Mouse (Mus musculus): Measurements from ENCODE around the gene Cotl1. TPM values are rescaled to one million over a fixed set of nuclear protein-coding genes. Genes with fewer than 3 reads are reported as not detected.
A peak's percentile ranks its signal among the peaks of the same experiment; 100 is the strongest.

Gene Cotl1
- polyA plus RNA-seq, 1 experiment = 606 TPM

DNA sequence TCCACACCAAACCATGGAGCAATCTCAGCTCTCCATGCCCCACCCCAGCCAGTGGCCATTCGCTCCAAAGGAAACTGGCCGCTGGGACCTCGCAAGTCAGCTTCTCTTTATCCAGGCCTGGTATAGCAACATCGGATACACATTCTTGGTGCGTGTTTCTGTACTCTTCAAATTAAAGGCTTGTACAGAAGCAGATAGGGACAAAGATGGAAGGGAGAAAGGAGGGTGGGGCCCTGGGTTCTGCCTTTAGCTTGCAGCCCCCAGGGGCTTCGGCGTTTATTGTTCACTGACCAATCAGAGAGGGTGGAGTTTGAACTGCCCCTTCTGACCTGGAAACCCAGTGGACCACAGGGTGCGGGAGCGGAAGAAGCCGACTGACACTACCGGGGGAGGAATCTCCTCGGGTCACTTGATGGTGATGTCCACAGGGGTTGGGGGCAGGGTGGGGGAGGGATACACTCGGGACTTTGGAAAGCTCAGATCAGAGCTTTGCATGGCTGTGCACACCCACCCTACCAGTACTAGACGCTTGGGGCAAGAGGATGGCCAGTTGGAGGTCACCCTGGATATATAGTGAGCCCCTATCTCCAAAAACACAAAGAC is 824 bp downstream of the Cotl1 start:
- H3K36me3 ChIP-seq (ENCODE audit: control insufficient read depth, insufficient read depth, low read length) = peaks cover 3% of the 10 kb centered on the region; the same call in 1 of the 2 replicates
- H3K4me3 ChIP-seq (ENCODE audit: extremely low read depth, insufficient read depth, insufficient read length) = peak overlapping the region; percentile 95
- WGBS = 16% methylated on average over 14 of the region's 14 CpGs
- no peaks in the 10 kb centered on the region for H3K27me3 ChIP-seq (ENCODE audit: control insufficient read depth, insufficient read depth, low read length)
- H3K27ac ChIP-seq (ENCODE audit: insufficient read depth, low read length) = peak overlapping the region; percentile 89
- peaks cover 19% of the 10 kb centered on the region; the same call in 1 of the 2 replicates for H3K4me1 ChIP-seq (ENCODE audit: control insufficient read depth, insufficient read depth, insufficient read length)
- no peak for DNase-seq (ENCODE audit: low read depth in 1 of 2, low spot score in 2 of 2)
- TF ChIP-seq CTCF (IDR thresholded peaks at IDR 0.05; ENCODE audit: extremely low read depth, insufficient read depth, insufficient read length, insufficient replicate concordance) (no peak), POLR2A (IDR thresholded peaks at IDR 0.05; ENCODE audit: low read depth, low read length) (no peak)

DNA sequence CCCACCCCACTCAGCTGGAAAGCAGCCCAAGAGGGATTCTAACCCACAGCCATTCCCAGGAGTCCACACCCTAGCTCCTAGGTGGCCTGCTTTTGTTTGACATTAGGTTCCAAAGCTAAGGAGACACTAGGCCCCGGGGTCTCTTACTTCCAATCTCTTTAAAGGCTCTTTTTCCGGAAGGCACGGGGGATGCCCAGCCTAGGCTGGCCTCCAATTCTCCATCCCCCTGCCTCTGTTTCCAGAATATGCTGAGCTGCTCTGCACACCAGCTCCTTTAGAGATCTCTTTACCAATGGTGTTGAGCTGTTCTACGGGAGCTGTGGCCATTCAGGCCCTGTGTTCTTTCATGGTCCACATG is 1.4 kb downstream of the Cotl1 start:
- peak overlapping the region; percentile 89 for H3K27ac ChIP-seq (ENCODE audit: insufficient read depth, low read length)
- DNase-seq (ENCODE audit: low read depth in 1 of 2, low spot score in 2 of 2) = no peak
- peaks cover 3% of the 10 kb centered on the region; the same call in 1 of the 2 replicates for H3K36me3 ChIP-seq (ENCODE audit: control insufficient read depth, insufficient read depth, low read length)
- H3K4me3 ChIP-seq (ENCODE audit: extremely low read depth, insufficient read depth, insufficient read length) = peak overlapping the region; percentile 95
- H3K4me1 ChIP-seq (ENCODE audit: control insufficient read depth, insufficient read depth, insufficient read length) = peaks cover 21% of the 10 kb centered on the region; the same call in 1 of the 2 replicates
- 54% methylated on average over 4 of the region's 4 CpGs for WGBS
- no peaks in the 10 kb centered on the region for H3K27me3 ChIP-seq (ENCODE audit: control insufficient read depth, insufficient read depth, low read length)
- no peak for TF ChIP-seq POLR2A (IDR thresholded peaks at IDR 0.05; ENCODE audit: low read depth, low read length)
- TF ChIP-seq CTCF (IDR thresholded peaks at IDR 0.05; ENCODE audit: extremely low read depth, insufficient read depth, insufficient read length, insufficient replicate concordance) = no peak

DNA sequence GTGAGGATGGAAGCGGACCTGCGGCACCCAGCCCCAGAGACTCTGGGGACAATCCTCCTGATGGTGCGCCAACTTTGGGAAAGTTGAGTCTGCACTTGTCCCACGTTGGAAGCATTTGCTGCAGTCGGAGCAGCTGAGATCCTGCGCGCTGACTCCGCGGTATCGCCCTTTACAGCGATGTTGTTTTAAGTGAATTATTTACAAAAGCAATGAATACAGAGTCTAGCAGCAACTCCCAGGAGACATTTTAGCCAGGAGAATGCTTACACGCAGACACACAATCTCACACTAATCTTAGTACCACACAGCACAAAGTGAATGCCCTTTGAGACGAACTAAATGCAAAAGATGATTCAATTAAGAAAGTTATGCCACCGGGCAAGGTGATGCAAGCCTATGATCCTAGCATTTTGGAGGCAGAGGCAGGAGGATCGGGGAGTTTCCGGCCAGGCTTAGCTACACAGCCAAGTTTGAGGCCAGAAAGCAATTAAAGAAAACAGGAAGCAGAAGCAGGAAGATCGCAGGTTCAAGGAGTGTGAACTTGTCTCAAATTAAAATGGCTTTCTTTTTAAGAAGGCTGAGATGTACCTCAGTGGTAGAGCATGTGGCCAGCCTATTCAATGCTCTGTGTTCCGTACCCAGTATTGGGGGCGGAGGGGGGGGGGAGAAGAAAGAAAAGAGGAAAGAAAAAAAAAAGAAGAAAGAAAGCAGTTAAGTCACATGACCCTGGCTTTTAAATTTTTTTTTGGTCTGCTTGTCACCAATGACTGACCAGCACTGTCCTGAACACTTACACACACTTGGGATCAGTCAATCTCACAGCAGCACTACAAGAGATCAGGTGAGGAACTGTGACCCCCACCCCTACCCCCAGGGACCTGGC is 2.0 kb downstream of the Cotl1 start:
- 30% methylated on average over 19 of the region's 19 CpGs for WGBS
- Histone ChIP-seq H3K4me1 (ENCODE audit: control insufficient read depth, insufficient read depth, insufficient read length) (peaks cover 27% of the 10 kb centered on the region; the same call in 1 of the 2 replicates), H3K36me3 (ENCODE audit: control insufficient read depth, insufficient read depth, low read length) (peaks cover 3% of the 10 kb centered on the region; the same call in 1 of the 2 replicates), H3K27ac (ENCODE audit: insufficient read depth, low read length) (peak overlapping the region; percentile 89), H3K27me3 (ENCODE audit: control insufficient read depth, insufficient read depth, low read length) (no peaks in the 10 kb centered on the region), H3K4me3 (ENCODE audit: extremely low read depth, insufficient read depth, insufficient read length) (peak overlapping the region; percentile 95)
- TF ChIP-seq CTCF (IDR thresholded peaks at IDR 0.05; ENCODE audit: extremely low read depth, insufficient read depth, insufficient read length, insufficient replicate concordance) (no peak), POLR2A (IDR thresholded peaks at IDR 0.05; ENCODE audit: low read depth, low read length) (no peak)
- DNase-seq (ENCODE audit: low read depth in 1 of 2, low spot score in 2 of 2) = no peak

DNA sequence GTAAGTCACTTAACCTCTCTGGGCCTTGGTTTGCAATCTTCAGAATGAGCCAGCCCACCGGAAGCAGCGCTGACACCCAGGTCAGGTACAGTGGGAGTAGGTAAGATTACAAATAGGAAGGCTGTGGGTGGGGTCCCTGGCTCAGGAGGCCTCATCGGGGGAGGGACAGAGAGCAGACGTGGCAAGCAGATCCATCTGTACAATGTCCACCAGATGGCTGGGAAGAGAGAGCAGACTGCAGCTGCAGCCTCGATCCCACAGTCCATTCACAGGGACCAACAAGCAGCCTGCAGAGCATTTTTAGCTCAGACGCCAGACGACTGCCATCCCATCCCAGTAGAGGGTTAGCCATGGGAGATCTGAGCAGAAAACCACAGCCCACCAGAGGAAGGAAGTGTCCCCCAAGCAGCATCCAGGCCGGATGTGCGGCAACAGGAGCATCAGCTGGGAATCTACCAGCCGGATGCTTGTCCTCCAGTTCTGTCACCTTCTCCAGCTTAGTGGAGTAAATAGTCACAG is 2.7 kb downstream of the Cotl1 start:
- Histone ChIP-seq H3K27me3 (ENCODE audit: control insufficient read depth, insufficient read depth, low read length) (no peaks in the 10 kb centered on the region), H3K4me3 (ENCODE audit: extremely low read depth, insufficient read depth, insufficient read length) (peak overlapping the region; percentile 95), H3K36me3 (ENCODE audit: control insufficient read depth, insufficient read depth, low read length) (peaks cover 3% of the 10 kb centered on the region; the same call in 1 of the 2 replicates), H3K27ac (ENCODE audit: insufficient read depth, low read length) (peak overlapping the region; percentile 89), H3K4me1 (ENCODE audit: control insufficient read depth, insufficient read depth, insufficient read length) (peaks cover 33% of the 10 kb centered on the region)
- TF ChIP-seq CTCF (IDR thresholded peaks at IDR 0.05; ENCODE audit: extremely low read depth, insufficient read depth, insufficient read length, insufficient replicate concordance) = no peak
- TF ChIP-seq POLR2A (IDR thresholded peaks at IDR 0.05; ENCODE audit: low read depth, low read length) = no peak
- no peak for DNase-seq (ENCODE audit: low read depth in 1 of 2, low spot score in 2 of 2)
- 10% methylated on average over 10 of the region's 10 CpGs for WGBS

DNA sequence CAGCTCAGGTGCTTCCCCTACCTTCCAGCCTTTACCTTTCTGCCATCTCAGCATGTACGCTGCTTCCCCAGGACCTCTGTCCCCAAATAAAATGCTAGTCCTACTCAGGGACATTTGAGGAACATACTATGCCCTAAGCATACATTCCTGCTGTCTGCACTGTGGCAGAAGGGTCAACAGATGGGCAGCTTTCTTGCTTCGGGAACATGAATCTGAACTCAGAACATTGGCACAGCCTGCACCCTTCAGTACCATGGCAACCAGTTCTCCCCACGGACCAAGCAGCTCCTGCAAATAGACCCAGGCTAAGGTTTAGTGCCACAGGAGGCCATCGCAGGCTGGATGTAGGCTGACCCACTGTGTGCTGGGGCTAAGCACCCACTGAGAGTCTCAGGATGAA is 3.5 kb downstream of the Cotl1 start:
- H3K27me3 ChIP-seq (ENCODE audit: control insufficient read depth, insufficient read depth, low read length) = no peaks in the 10 kb centered on the region
- no peak for DNase-seq (ENCODE audit: low read depth in 1 of 2, low spot score in 2 of 2)
- H3K4me3 ChIP-seq (ENCODE audit: extremely low read depth, insufficient read depth, insufficient read length) = no peak overlapping the region
- TF ChIP-seq POLR2A (IDR thresholded peaks at IDR 0.05; ENCODE audit: low read depth, low read length) (no peak), CTCF (IDR thresholded peaks at IDR 0.05; ENCODE audit: extremely low read depth, insufficient read depth, insufficient read length, insufficient replicate concordance) (no peak)
- 69% methylated on average over 4 of the region's 4 CpGs for WGBS
- H3K27ac ChIP-seq (ENCODE audit: insufficient read depth, low read length) = no peak overlapping the region
- H3K4me1 ChIP-seq (ENCODE audit: control insufficient read depth, insufficient read depth, insufficient read length) = peaks cover 41% of the 10 kb centered on the region
- peaks cover 3% of the 10 kb centered on the region; the same call in 1 of the 2 replicates for H3K36me3 ChIP-seq (ENCODE audit: control insufficient read depth, insufficient read depth, low read length)

DNA sequence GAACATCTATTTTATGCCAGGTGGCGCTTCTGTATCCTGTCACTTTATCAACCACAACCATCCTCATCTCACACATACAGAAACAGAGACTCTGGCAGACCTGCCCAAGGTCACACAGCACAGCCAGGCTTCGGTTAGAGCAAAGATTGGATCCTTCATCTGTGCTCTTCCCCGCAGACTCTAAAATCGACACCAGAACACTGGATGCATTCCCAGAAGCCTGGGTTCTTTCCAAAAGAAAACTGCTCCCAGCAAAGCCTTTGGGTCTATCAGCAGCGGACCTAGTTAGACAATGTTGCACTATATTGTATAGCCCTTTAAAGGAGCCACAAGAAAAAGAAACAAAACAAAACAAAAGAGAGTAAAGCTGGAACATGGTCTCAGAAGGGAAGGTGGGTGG is 5.1 kb downstream of the Cotl1 start:
- Histone ChIP-seq H3K36me3 (ENCODE audit: control insufficient read depth, insufficient read depth, low read length) (peaks cover 3% of the 10 kb centered on the region; the same call in 1 of the 2 replicates), H3K27me3 (ENCODE audit: control insufficient read depth, insufficient read depth, low read length) (no peaks in the 10 kb centered on the region), H3K4me1 (ENCODE audit: control insufficient read depth, insufficient read depth, insufficient read length) (peaks cover 53% of the 10 kb centered on the region), H3K4me3 (ENCODE audit: extremely low read depth, insufficient read depth, insufficient read length) (no peak overlapping the region), H3K27ac (ENCODE audit: insufficient read depth, low read length) (no peak overlapping the region)
- WGBS = 82% methylated on average over 5 of the region's 5 CpGs
- no peak for DNase-seq (ENCODE audit: low read depth in 1 of 2, low spot score in 2 of 2)
- no peak for TF ChIP-seq POLR2A (IDR thresholded peaks at IDR 0.05; ENCODE audit: low read depth, low read length)
- TF ChIP-seq CTCF (IDR thresholded peaks at IDR 0.05; ENCODE audit: extremely low read depth, insufficient read depth, insufficient read length, insufficient replicate concordance) = no peak
